8 mouse cellular contexts compared by ENCODE assay signal in the genomic region with DNA sequence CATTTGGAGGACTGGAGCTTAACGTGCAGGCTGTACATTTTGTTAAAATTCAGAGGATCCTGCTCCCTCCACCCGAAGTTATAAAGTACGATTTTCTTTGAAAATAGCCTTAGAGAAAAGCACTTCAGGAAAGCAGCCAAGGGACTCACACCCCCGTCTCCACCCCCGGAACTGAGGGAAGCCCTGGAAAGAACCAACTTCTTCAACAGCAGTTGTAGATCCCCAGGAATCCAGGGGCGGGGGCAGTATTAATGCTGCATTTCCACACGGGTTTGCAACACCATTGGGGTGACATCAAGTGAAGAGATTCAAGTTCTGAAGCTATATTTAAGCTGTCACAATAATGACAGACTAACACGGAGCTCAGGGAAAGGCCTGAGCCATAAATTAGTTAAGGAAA. TPM values are rescaled to one million over a fixed set of nuclear protein-coding genes. Genes with fewer than 3 reads are reported as not detected.
DNase-seq lines count a peak whose midpoint lies in the region; ATAC-seq and TF ChIP-seq lines count a peak whose summit lies in the region.

No protein-coding gene starts in this region.

- H3K9me3 ChIP-seq in heart, embryonic 12.5 days (replicated peaks), result no peaks in the 10 kb centered on the region
- H3K9me3 ChIP-seq in hindbrain, embryonic 13.5 days, result no peaks in the 10 kb centered on the region
- H3K9me3 ChIP-seq in midbrain, postnatal 0 days (ENCODE audit: low read length), result no peaks in the 10 kb centered on the region

- no peak overlapping the region for H3K27ac ChIP-seq in heart, embryonic 12.5 days (ENCODE audit: poor library complexity, severe bottlenecking)
- peak overlapping the region; percentile 97 for H3K27ac ChIP-seq in hindbrain, embryonic 13.5 days
- peak overlapping the region; percentile 97; the same call in 1 of the 2 replicates for H3K27ac ChIP-seq in midbrain, postnatal 0 days (ENCODE audit: low read depth, low read length)

- TF ChIP-seq CTCF in midbrain, postnatal 0 days (IDR thresholded peaks at IDR 0.05), result no peak

- no peak for DNase-seq in heart, postnatal 14 days
- DNase-seq in cerebellum, adult 9-10 months, result peak; percentile 56
- DNase-seq in midbrain, postnatal 0 days (ENCODE audit: low spot score), result no peak
- DNase-seq in retina, embryonic 14.5 days (ENCODE audit: low spot score), result no peak
- DNase-seq in spleen, postnatal 10 days (ENCODE audit: low spot score in 2 of 2), result no peak
- DNase-seq in gastrocnemius, adult 18-20 months (ENCODE audit: low spot score), result no peak

- peaks cover 64% of the 10 kb centered on the region for H3K27me3 ChIP-seq in heart, embryonic 12.5 days (replicated peaks)
- 0 out of 2 replicates have a peak, but pooled peaks cover 6% of the 10 kb centered on the region for H3K27me3 ChIP-seq in hindbrain, embryonic 13.5 days
- no peaks in the 10 kb centered on the region for H3K27me3 ChIP-seq in midbrain, postnatal 0 days (ENCODE audit: insufficient read depth, low read length)

- H3K36me3 ChIP-seq in heart, embryonic 12.5 days, result no peaks in the 10 kb centered on the region
- no peaks in the 10 kb centered on the region for H3K36me3 ChIP-seq in hindbrain, embryonic 13.5 days
- no peaks in the 10 kb centered on the region for H3K36me3 ChIP-seq in midbrain, postnatal 0 days (ENCODE audit: insufficient read depth, low read length)

- no peak overlapping the region; the same call in 1 of the 2 replicates for H3K4me2 ChIP-seq in heart, embryonic 12.5 days
- H3K4me2 ChIP-seq in hindbrain, embryonic 13.5 days, result peak overlapping the region; percentile 75
- H3K4me2 ChIP-seq in midbrain, postnatal 0 days (ENCODE audit: low read depth, low read length, poor library complexity, severe bottlenecking), result peak overlapping the region; percentile 68

- 0 out of 2 replicates have a peak overlapping the region, but pooled peaks have one; percentile 48 for H3K4me3 ChIP-seq in heart, embryonic 12.5 days
- H3K4me3 ChIP-seq in hindbrain, embryonic 13.5 days, result peak overlapping the region; percentile 84
- H3K4me3 ChIP-seq in midbrain, postnatal 0 days (ENCODE audit: low read depth, low read length), result peak overlapping the region; percentile 74

- no peak for ATAC-seq in heart, embryonic 12.5 days (ENCODE audit: insufficient number of reproducible peaks, low FRiP score)
- no peak for ATAC-seq in hindbrain, embryonic 13.5 days (ENCODE audit: low FRiP score)
- ATAC-seq in midbrain, postnatal 0 days (ENCODE audit: low FRiP score), result no peak

- intact Hi-C loops in heart, postnatal 14 days (cut with DNase I), result no loop called here

- no peak overlapping the region for H3K9ac ChIP-seq in heart, embryonic 12.5 days
- peak overlapping the region; percentile 96; the same call in 1 of the 2 replicates for H3K9ac ChIP-seq in hindbrain, embryonic 13.5 days
- H3K9ac ChIP-seq in midbrain, postnatal 0 days (replicated peaks; ENCODE audit: low read length, poor library complexity, severe bottlenecking), result peak overlapping the region; percentile 91; the same call in 1 of the 2 replicates

- WGBS in heart, embryonic 12.5 days, result 31% methylated on average over 8 of the region's 8 CpGs
- WGBS in hindbrain, embryonic 13.5 days, result 21% methylated on average over 8 of the region's 8 CpGs
- 17% methylated on average over 8 of the region's 8 CpGs for WGBS in midbrain, postnatal 0 days

- peaks cover 23% of the 10 kb centered on the region for H3K4me1 ChIP-seq in heart, embryonic 12.5 days (replicated peaks)
- H3K4me1 ChIP-seq in hindbrain, embryonic 13.5 days (replicated peaks), result peaks cover 38% of the 10 kb centered on the region
- H3K4me1 ChIP-seq in midbrain, postnatal 0 days (ENCODE audit: insufficient read depth, low read length), result no peaks in the 10 kb centered on the region

RNA-seq across cellular contexts. Expression of a gene that starts 0.9 kb away (rescaled TPM):
- polyA plus RNA-seq in heart, embryonic 12.5 days (2016; fragmentation: Nextera tagmentation; extraction: Ambion mirVana), result 3.6 and 4.4 TPM in 2 replicates
- under 1 TPM; 0.46 to 0.79 TPM for total RNA-seq in heart, postnatal 14 days (2021)
- polyA plus RNA-seq in hindbrain, embryonic 13.5 days (2015; fragmentation: Nextera tagmentation; extraction: Ambion mirVana), result 180 and 199 TPM in 2 replicates
- total RNA-seq in midbrain, postnatal 0 days (2014; rRNA removed), result 334 and 374 TPM in 2 replicates
- 232 and 234 TPM in 2 replicates for polyA plus RNA-seq in midbrain, postnatal 0 days (2015; fragmentation: Nextera tagmentation; extraction: Ambion mirVana)
- total RNA-seq in gastrocnemius, adult 18-20 months (2021), result 1 to 10 TPM in 1 of 2 experiments, under 1 TPM in 1; 0.62 to 1.3 TPM

RNA-seq across cellular contexts. Expression of a gene that starts 43.9 kb away (rescaled TPM):
- polyA plus RNA-seq in heart, embryonic 12.5 days (2016; fragmentation: Nextera tagmentation; extraction: Ambion mirVana), result 264 and 282 TPM in 2 replicates
- total RNA-seq in heart, postnatal 14 days (2021), result 10 to 100 TPM; 56.0 to 67.6 TPM
- polyA plus RNA-seq in hindbrain, embryonic 13.5 days (2015; fragmentation: Nextera tagmentation; extraction: Ambion mirVana), result 61.6 and 69.1 TPM in 2 replicates
- total RNA-seq in midbrain, postnatal 0 days (2014; rRNA removed), result 8.9 and 9.4 TPM in 2 replicates
- 19.6 and 22.6 TPM in 2 replicates for polyA plus RNA-seq in midbrain, postnatal 0 days (2015; fragmentation: Nextera tagmentation; extraction: Ambion mirVana)
- total RNA-seq in gastrocnemius, adult 18-20 months (2021), result 1 to 10 TPM in 1 of 2 experiments, under 1 TPM in 1; 0.96 to 2.5 TPM

Comparison
In these comparisons a context has a peak if more than half of its experiments do, and no peak if none do; other contexts are left out.
1. RNA of a gene that starts 0.9 kb away (total RNA-seq): 334 to 374 TPM in midbrain, postnatal 0 days; 0.62 to 1.3 TPM in gastrocnemius, adult 18-20 months and 0.46 to 0.79 TPM in heart, postnatal 14 days; every median in the first group is over 100 times any median in the second.
2. Peak in every context shown above with its lines, with median percentiles within 50 percentile points of each other: H3K4me3 ChIP-seq.